Mouse (Mus musculus): ENCODE data around the gene Sumf2.
A peak's percentile ranks its signal among the peaks of the same experiment; 100 is the strongest.
"Not testable (repeated sequence)": the region's sequence is repeated elsewhere in the genome, so short reads cannot be mapped to it uniquely, and the experiment has no call there.

The Sumf2 gene

GRCm38 (mm10) chr5:129846752-129847557 lies at the start of gene Sumf2:
Sumf2 (plus strand) TSS chr5:129846986.
- peak; percentile 94 to 96 for DNase-seq (ENCODE audit: low spot score in 2 of 2)

- DNase-seq (ENCODE audit: low spot score in 2 of 2), result no peak
Measured at GRCm38 (mm10) chr5:129844848-129845247, 1.9 kb upstream of the Sumf2 start.

GRCm38 (mm10) chr5:129847558-129847820 lies 703 bp downstream of the Sumf2 start:
- no peak for DNase-seq (ENCODE audit: low spot score in 2 of 2)

- DNase-seq (ENCODE audit: low spot score in 2 of 2), result no peak
Measured at GRCm38 (mm10) chr5:129855163-129855562, 8.4 kb downstream of the Sumf2 start.

- DNase-seq (ENCODE audit: low spot score in 2 of 2), result no peak
Measured at GRCm38 (mm10) chr5:129856414-129856813, 9.6 kb downstream of the Sumf2 start.

GRCm38 (mm10) chr5:129862325-129862724 lies 15.5 kb downstream of the Sumf2 start:
- DNase-seq (ENCODE audit: low spot score in 2 of 2), result no peak

GRCm38 (mm10) chr5:129864467-129864866 lies 17.7 kb downstream of the Sumf2 start:
- peak in 1 of 2 experiments; percentile 26 for DNase-seq (ENCODE audit: low spot score in 2 of 2)

GRCm38 (mm10) chr5:129865841-129866240 lies 19.1 kb downstream of the Sumf2 start:
- DNase-seq (ENCODE audit: low spot score in 2 of 2), result no peak

GRCm38 (mm10) chr5:129869238-129869995 lies 22.6 kb downstream of the Sumf2 start:
- no peak for DNase-seq (ENCODE audit: low spot score in 2 of 2)

GRCm38 (mm10) chr5:129871238-129871637 lies 24.5 kb downstream of the Sumf2 start:
- DNase-seq (ENCODE audit: low spot score in 2 of 2), result no peak

- DNase-seq (ENCODE audit: low spot score in 2 of 2), result no peak
Measured at GRCm38 (mm10) chr5:129873942-129874341, 27.2 kb downstream of the Sumf2 start.

GRCm38 (mm10) chr5:129875098-129875497 lies 28.3 kb downstream of the Sumf2 start:
- no peak for DNase-seq (ENCODE audit: low spot score in 2 of 2)

- no peak for DNase-seq (ENCODE audit: low spot score in 2 of 2)
Measured at GRCm38 (mm10) chr5:129877731-129878455, 31.1 kb downstream of the Sumf2 start.

- DNase-seq (ENCODE audit: low spot score in 2 of 2), result no peak
Measured at GRCm38 (mm10) chr5:129878946-129879345, 32.2 kb downstream of the Sumf2 start.

- no peak for DNase-seq (ENCODE audit: low spot score in 2 of 2)
Measured at GRCm38 (mm10) chr5:129879888-129880287, 33.1 kb downstream of the Sumf2 start.

- DNase-seq (ENCODE audit: low spot score in 2 of 2), result no peak
Measured at GRCm38 (mm10) chr5:129886271-129886670, 39.5 kb downstream of the Sumf2 start.

- peak; percentile 93 to 95 for DNase-seq (ENCODE audit: low spot score in 2 of 2)
Measured at GRCm38 (mm10) chr5:129886911-129887636, 40.3 kb downstream of the Sumf2 start, which contains the start of gene Chchd2. Chchd2 (minus strand) TSS chr5:129887470.

GRCm38 (mm10) chr5:129890390-129890789 lies 43.6 kb downstream of the Sumf2 start:
- not testable (repeated sequence) for DNase-seq (ENCODE audit: low spot score in 2 of 2)

- peak; percentile 85 for DNase-seq (ENCODE audit: low spot score in 2 of 2)
Measured at GRCm38 (mm10) chr5:129895198-129896088, 48.7 kb downstream of the Sumf2 start, which contains the start of gene Zbed5. Zbed5 (plus strand) TSS chr5:129895723.

GRCm38 (mm10) chr5:129898449-129898848 lies 51.7 kb downstream of the Sumf2 start, which contains the start of gene Phkg1:
Phkg1 (minus strand) TSS chr5:129898549.
- DNase-seq (ENCODE audit: low spot score in 2 of 2), result no peak
